Comparison of ENCODE assay signal across 9 mouse cellular contexts in genomic region chr6:72108941-72109892, GRCm38 (mm10). TPM values are rescaled to one million over a fixed set of nuclear protein-coding genes. Genes with fewer than 3 reads are reported as not detected.
DNase-seq lines count a peak whose midpoint lies in the region; ATAC-seq and TF ChIP-seq lines count a peak whose summit lies in the region.
"Had no signal": no experiment of that assay in that cellular context is flagged by ENCODE, and none has a peak within 500 bp of the region (broad histone marks: within the 10 kb centered on the region; RNA-seq: fewer than 3 reads in every experiment).

No protein-coding gene starts in this region.

- no peak overlapping the region for H3K9ac ChIP-seq in limb, embryonic 13.5 days

- TF ChIP-seq POLR2A in olfactory bulb, adult 2 months (IDR thresholded peaks at IDR 0.05; ENCODE audit: insufficient read depth, low read depth, low read length): no peak
- TF ChIP-seq POLR2A in kidney, adult 2 months (IDR thresholded peaks at IDR 0.05; ENCODE audit: low read depth, low read length): no peak

- no peak overlapping the region for H3K4me2 ChIP-seq in limb, embryonic 13.5 days (replicated peaks)

- no peak overlapping the region for H3K4me3 ChIP-seq in limb, embryonic 13.5 days
- no peak overlapping the region for H3K4me3 ChIP-seq in olfactory bulb, adult 2 months (ENCODE audit: insufficient read depth, low read depth, low read length)
- H3K4me3 ChIP-seq in kidney, adult 2 months (ENCODE audit: insufficient read depth, low read depth, low read length): no peak overlapping the region
- H3K4me3 ChIP-seq: megakaryocyte, embryonic 14.5 days had no signal

- H3K27ac ChIP-seq in limb, embryonic 13.5 days: peak overlapping the region; percentile 28; the same call in 1 of the 2 replicates
- H3K27ac ChIP-seq in olfactory bulb, adult 2 months (ENCODE audit: insufficient read depth, low read depth, low read length): peak overlapping the region; percentile 9; the same call in 1 of the 2 replicates
- no peak overlapping the region for H3K27ac ChIP-seq in kidney, adult 2 months (ENCODE audit: insufficient read depth, low read depth, low read length)

- H3K27me3 ChIP-seq in limb, embryonic 13.5 days: no peaks in the 10 kb centered on the region
- no peaks in the 10 kb centered on the region for H3K27me3 ChIP-seq in kidney, adult 2 months (replicated peaks; ENCODE audit: control insufficient read depth, insufficient read depth, low read length)

- H3K4me1 ChIP-seq in limb, embryonic 13.5 days: peaks cover 19% of the 10 kb centered on the region
- H3K4me1 ChIP-seq in olfactory bulb, adult 2 months (ENCODE audit: control insufficient read depth, insufficient read depth, low read length): peaks cover 15% of the 10 kb centered on the region
- H3K4me1 ChIP-seq in kidney, adult 2 months (ENCODE audit: control insufficient read depth, insufficient read depth, low read length): no peaks in the 10 kb centered on the region

- WGBS in limb, embryonic 13.5 days: 54% methylated on average over 14 of the region's 14 CpGs
- WGBS in olfactory bulb, adult 2 months: 33% methylated on average over 14 of the region's 14 CpGs
- WGBS in kidney, adult 2 months: 64% methylated on average over 14 of the region's 14 CpGs

- H3K36me3 ChIP-seq in limb, embryonic 13.5 days: no peaks in the 10 kb centered on the region
- no peaks in the 10 kb centered on the region for H3K36me3 ChIP-seq in kidney, adult 2 months (ENCODE audit: control insufficient read depth, insufficient read depth, low read length)

- H3K9me3 ChIP-seq in limb, embryonic 13.5 days: no peaks in the 10 kb centered on the region
- H3K9me3 ChIP-seq: megakaryocyte, embryonic 14.5 days had no signal

- no peak for TF ChIP-seq CTCF in olfactory bulb, adult 2 months (IDR thresholded peaks at IDR 0.05; ENCODE audit: insufficient read depth, low read depth, low read length)
- no peak for TF ChIP-seq CTCF in kidney, adult 2 months (conservative IDR thresholded peaks at IDR 0.05; ENCODE audit: insufficient read depth, insufficient read length, low read depth, low read length)

- DNase-seq in lung, adult 18-20 months: peak; percentile 43 to 80
- no peak for DNase-seq in lung, postnatal 14 days
- no peak for DNase-seq in kidney, adult 2 months
- no peak for DNase-seq in cerebellum, adult 9-11 months

- ATAC-seq in common myeloid progenitor, adult 5-6 weeks (replicated peaks; ENCODE audit: low read depth, poor library complexity, severe bottlenecking): peak; percentile 70
- peak; percentile 66 for ATAC-seq in limb, embryonic 13.5 days (ENCODE audit: low FRiP score, low read depth)
- no peak for ATAC-seq in cerebellum, adult (ENCODE audit: insufficient number of reproducible peaks, low FRiP score, low TSS enrichment)

RNA-seq across cellular contexts. Expression of gene St3gal5, which starts 11.8 kb away (rescaled TPM):
- total RNA-seq in common myeloid progenitor, adult 5-6 weeks (2017): 33.8 and 41.8 TPM in 2 replicates
- 30.6 and 31.2 TPM in 2 replicates for polyA plus RNA-seq in limb, embryonic 13.5 days (2015; fragmentation: Nextera tagmentation; extraction: Ambion mirVana)
- polyA plus RNA-seq in olfactory bulb, adult 2 months (2012; ENCODE audit: insufficient read depth, insufficient read length, low replicate concordance, missing spikeins): not detected in 2 replicates
- polyA plus RNA-seq in kidney, adult 2 months (2012; rRNA removed): 7.7 and 10.4 TPM in 2 replicates

Comparison
In these comparisons a context has a peak if more than half of its experiments do, and no peak if none do; other contexts are left out.
1. DNase-seq: peak in lung, adult 18-20 months (2 of 2); none in lung, postnatal 14 days (single experiment), kidney, adult 2 months (single experiment) and cerebellum, adult 9-11 months (single experiment).